Mouse (Mus musculus) v-Abl transformed pro-B cells (cell line): Measurements from ENCODE around the gene Apobec1.

Experiments
- in situ Hi-C, 2 experiments: fragments of 400-800 bp; cut with MboI; formaldehyde crosslinking; loops; one replicate each; pipeline ENCODE4 v1.15.1; 2025; ENCODE audit not compliant: unreplicated experiment in 2 of 2

The Apobec1 gene

DNA sequence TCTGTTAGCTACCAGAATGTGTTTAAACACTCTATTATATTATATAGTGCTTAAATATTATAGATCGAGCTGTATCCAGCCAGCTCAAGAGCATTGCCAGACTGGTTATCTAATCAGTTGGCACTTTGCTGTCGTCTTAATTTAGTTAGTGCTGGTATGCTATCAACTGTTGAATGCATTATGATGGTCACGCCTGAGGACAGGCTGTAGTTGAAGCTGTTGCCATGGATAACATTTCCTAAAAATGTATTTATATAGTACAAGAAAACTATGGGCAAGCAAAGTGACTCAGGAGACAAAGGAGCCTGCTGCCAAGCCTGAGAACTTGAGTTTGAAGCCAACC lies 30.7 kb downstream of the Apobec1 start:
- in situ Hi-C loops: no loop called here

DNA sequence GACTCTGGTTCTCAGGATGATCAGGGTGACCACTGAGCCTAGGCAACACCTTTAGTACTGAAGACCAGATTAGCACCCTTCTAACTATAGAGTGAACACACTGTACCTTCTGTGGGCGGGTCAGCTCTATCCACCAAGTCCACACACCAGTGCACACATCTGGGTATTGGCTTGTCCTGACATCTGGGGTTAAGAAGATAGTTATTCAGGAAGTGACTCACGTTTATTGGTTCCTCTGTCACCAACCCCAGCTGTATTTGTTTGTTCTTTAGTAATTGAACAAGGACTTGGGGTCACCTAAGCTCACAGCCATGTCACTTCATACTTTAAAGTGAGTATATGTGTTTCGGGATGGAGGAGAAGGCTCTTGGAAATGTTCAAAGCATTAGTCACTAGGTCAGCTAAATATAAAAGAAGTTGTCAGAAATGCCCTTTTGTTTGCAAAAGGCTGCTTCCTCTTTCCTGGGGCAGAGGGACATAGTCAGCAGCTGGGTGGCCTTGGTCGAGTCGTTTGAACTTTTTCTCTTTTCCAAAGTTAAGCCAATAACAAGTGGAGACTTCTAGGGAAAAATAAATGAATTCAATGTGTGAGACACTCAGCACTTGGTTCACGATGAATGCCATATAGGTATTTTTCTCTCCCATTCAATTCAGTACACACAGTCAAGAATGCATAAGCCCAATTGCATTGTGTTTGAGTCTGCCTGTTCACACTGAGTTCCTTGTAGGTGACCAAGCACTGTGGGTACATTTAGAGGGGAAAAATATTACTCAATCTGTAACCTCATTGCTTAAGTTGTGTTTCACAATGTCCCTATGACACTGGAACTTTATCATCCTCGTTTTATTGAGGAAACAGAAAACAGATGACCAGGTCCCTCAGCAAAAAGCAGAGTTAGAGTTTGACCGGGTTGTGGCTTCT lies 31.3 kb downstream of the Apobec1 start:
- in situ Hi-C loops: no loop called here

DNA sequence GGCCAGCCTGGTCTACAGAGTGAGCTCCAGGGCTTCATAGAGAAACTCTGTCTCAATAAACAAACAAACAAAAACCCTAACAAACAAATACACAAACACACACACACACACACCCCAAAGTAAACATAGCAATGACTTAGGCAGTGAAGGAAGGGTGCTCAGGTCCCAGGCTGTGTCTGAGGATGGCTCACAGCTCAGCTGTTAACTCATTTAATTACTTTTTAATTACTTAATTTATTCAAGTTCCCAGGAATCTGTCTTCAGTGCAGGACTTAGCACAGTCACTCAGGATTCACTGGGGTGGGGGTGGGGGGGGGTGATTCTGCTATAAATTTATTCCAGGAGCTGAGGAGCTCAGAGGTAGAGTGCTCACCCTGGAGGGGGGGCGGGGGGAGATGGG lies 32.5 kb downstream of the Apobec1 start:
- in situ Hi-C loops: loop anchor here (5.0 to 10.0 kb wide), 2 partner anchors 33 to 265 kb away; partner anchors contain the start of genes Apobec1 (in 2 of the 2) and M6pr (in 1 of the 2)

DNA sequence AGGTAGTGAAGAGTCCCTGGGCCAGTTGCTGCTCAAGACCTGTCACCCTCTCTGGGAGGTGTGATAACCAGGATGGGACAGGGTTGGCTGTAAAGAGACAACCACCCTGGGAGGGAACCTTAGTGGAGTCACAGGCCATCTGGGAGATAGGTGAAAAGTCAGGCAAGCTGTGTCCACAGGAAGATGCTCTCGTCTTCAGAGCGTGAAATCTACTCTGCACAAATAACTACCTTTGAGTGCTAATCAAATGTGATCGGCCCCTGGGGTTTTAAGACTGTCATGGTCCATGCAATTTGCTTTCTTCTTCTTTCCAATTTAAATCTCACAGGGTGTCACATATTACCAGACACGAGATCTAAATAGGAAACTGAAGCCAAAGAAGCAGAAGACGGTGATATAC lies 33.1 kb downstream of the Apobec1 start:
- in situ Hi-C loops: loop anchor here (5.0 to 10.0 kb wide), 2 partner anchors 33 to 264 kb away; partner anchors contain the start of genes Apobec1 (in 2 of the 2) and M6pr (in 1 of the 2)

DNA sequence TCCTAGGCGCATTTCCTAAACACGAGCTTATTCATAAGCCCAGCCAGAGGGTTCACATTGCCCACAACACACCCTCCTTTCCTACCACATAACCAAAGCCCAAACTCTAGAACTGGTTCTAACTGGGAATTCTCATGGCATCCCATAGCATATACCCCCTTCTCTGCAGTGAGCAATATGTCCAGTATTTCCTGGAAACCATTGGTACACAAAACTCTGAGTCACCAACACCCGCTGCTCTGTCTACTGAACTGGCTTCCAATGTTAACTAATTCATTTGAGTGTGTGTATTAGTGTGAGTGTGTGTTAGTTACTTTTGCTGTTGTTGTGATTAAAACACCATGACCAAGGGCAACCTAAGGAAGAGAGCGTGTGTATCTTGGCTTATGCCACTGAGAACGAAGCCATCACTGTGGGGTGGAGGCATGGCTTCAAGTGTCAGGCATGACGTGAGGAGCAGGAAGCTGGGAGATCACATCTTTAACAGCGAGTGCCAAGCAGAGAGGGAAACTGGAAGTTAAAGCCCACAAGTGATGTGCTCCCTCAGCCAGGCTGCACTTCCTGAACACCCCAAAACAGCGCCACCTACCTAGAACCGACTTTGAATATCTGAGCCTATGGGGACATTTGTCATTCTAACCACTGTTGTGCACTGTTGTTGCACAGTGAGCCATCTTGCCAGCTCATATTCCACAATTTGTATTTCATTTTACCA lies 37.0 kb downstream of the Apobec1 start:
- in situ Hi-C loops: loop anchor here (5.0 to 10.0 kb wide), 2 partner anchors 37 to 260 kb away; partner anchors contain the start of genes Apobec1 (in 2 of the 2) and M6pr (in 1 of the 2)

DNA sequence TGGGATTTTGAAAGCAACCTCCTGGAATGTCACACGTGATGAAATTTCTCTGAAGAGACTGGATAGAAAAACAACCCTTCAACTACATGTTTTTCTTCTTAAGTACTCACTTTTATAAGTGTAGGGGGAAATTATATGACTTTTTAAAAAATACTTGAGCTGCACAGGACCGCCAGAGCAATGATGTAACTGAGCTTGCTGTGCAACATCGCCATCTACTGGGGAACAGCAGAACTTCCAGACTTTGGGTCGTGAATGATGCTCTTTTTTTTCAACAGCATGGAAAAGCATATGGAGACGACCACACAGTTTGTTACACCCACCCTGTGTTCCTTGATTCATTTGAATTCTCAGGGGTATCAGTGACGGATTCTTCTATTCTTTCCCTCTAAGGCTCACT lies 39.8 kb downstream of the Apobec1 start:
- in situ Hi-C loops: loop anchor here (5.0 to 10.0 kb wide), 6 partner anchors 35 to 310 kb away; partner anchors contain the start of genes Rimklb (in 2 of the 2), M6pr (in 1 of the 2) and Necap1 (in 1 of the 2)

DNA sequence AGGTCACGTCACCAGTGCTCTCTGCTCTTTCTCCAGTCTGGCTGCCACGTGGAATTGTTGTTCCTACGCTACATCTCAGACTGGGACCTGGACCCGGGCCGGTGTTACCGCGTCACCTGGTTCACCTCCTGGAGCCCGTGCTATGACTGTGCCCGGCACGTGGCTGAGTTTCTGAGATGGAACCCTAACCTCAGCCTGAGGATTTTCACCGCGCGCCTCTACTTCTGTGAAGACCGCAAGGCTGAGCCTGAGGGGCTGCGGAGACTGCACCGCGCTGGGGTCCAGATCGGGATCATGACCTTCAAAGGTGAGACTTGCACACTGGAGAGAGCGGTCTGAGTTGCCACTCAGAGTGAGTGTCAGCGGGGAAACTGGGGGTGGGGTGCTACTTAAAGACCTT lies 41.2 kb downstream of the Apobec1 start:
- in situ Hi-C loops: loop anchor here (5.0 to 10.0 kb wide), 6 partner anchors 34 to 311 kb away; partner anchors contain the start of genes Rimklb (in 2 of the 2), M6pr (in 1 of the 2) and Necap1 (in 1 of the 2)

DNA sequence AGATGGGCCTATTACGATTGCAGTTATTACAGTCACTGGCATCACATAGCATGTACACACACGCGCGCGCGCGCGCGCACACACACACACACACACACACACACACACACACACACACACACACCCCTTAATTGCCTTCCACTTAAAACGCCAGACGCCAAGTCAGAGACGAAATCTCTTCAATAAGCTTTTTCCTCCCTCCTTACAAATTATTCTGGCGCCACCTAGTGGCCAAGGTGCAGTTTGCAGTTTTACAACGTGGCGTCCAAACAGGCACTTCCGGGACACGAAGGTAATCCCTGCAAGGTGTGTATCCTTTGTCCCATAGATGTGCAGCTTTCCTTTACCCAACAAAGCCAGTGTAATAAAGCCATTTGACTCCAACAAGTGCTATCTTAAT lies 41.8 kb downstream of the Apobec1 start:
- in situ Hi-C loops: loop anchor here (5.0 to 10.0 kb wide), 6 partner anchors 33 to 312 kb away; partner anchors contain the start of genes Rimklb (in 2 of the 2), M6pr (in 1 of the 2) and Necap1 (in 1 of the 2)

DNA sequence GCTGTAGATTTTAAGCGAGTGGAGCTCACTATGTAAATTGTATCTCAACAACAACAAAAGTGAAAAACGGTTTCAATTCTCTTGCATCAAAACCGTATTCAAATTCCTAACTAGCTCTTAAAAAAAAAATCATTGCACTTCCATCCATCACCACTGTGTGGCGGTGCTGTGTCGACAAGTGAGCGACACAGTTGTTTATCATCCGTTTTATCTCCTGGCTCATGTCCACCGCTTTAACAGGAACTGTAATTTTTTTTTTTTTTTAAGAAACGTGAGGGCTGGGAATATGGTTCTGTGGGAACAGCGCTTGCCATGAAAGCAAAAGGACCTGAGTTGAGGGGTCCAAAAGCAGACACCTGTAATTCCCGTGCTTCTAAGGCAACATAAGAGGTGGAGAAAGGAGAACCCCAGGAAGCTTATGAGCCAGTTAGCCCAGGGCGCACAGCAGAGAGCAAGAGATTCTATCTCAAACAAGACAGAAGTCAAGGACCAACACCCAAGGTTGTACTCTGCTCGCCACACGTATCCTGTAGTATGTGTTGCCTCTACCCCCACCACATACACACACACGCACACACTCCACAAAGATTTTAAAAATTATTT lies 45.2 kb downstream of the Apobec1 start:
- in situ Hi-C loops: no loop called here

DNA sequence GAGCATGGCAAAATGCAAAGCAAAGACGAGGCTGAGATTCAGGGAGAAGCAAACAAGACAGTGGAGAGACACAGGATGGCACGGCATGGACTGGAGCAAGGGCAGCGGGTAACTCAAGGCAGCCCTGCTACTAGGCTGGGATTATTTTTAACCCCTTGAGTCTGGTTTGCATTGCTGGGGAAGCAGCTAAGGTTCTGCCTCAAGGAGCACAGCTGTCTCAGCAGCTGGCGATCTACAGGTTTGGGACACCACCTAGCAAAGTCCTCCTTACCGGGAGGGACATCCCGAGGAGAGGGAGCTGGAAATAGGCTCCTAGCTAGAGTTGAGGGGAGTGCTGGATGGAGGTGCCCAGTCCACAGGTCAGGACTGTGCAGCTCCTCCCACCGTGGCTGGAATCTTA lies 47.0 kb downstream of the Apobec1 start:
- in situ Hi-C loops: no loop called here

DNA sequence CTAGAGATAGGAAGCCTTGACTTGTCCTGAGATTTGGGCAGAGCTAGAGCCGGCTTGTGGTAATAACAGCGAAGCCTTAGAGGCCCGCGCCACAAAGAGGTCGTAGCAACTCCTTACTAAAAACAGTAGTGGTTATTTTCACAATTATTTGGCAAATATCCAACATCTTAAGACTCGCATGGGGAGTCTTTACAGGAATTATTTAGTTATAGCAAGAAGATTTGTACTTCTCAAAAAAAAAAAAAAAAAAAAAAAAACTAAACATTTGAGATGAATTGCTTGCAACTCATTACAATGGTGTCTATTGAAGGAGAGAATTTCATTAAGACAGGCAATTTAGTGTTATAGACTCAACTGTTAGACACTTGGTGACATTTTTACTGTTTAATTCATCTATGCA lies 48.1 kb downstream of the Apobec1 start:
- in situ Hi-C loops: no loop called here

DNA sequence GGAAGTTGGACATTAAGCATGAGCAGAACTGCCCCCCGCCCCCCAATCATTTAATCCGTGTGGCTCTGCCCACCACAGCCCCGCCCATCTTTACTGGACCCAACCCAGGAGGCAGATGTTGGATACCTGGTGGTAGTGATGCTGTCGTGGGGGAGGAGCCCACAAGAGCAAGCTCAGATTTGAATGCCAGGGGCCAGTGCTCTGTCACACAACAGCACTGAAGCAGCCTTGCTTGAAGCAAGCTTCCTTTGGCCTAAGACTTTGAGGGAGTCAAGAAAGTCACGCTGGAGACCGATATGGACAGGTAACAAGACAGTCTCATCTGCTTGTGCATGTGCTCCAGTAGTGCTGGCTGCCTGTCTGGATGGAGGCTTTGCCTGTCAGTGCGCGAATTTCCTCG lies 48.6 kb downstream of the Apobec1 start, which contains the start of gene Aicda:
TSS of gene Aicda (plus strand) at position 196 of the 400 bp plus-strand sequence.
- in situ Hi-C loops: no loop called here

DNA sequence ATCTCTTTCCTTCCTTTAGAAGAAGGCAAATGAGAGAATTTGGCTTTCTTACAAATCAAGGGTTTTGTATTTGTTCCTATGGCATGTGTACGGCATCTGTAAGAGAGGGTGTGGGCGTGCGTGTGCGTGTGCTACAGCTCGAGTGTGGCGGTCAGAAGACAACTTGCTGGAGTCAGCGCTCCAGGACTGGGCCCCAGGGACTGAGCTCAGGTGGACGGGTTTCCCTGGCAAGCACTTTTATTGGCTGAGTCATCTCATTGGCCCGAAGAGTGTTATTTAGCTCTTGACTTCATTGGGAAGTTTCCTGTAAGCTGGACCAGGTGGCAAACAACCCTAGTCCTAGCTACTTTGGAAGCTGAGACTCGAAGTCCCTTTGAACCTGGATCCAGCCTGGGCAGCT lies 56.3 kb downstream of the Apobec1 start:
- in situ Hi-C loops: loop anchor here (25.0 kb wide), 2 partner anchors 1309 to 1416 kb away; partner anchors contain the start of gene Usp18 (in 1 of the 2)

DNA sequence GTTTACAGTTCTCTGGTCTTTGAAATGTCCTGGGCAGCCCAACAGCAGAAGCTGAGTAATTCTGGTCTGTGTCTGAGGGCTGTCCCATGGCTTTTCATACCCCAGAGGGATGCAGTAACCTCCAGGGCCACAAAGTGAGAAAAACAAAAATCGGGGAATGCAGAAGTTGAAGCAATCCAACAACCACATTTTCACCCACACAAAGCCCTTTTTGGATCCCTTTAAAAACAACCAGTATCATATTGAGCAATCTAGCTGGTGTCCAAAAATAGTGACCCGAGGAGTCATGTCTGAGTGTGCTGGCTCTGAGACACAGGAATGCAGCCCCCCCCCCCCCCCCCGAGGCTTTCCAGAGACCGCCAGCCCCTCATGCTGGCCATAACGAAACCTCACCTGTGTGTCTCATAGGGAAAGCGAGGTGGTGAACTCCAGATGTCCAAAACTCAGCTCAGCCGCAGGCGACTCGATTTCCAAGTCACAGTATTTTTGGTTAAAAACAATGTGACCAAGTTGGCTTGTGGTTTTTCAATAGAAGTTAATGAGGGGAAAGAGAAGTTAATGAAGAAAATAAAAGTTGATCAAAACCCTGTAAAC lies 56.9 kb downstream of the Apobec1 start:
- in situ Hi-C loops: loop anchor here (25.0 kb wide), 2 partner anchors 1308 to 1417 kb away; partner anchors contain the start of gene Usp18 (in 1 of the 2)

DNA sequence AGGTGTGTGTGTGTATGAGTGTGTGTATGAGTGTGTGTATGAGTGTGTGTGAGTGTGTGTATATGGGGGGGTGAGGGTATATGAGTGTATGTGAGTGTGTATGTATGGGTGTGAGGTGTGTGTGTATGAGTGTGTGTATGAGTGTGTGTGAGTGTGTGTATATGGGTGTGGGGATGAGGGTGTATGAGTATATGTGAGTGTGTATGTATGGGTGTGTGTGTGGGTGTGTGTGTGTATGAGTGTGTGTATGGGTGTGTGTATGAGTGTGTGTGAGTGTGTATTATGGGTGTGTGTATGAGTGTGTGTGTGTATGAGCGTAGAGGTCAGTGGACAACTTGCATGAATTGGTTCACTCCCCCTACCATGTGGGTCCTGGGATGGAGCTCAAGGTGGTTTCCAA lies 57.6 kb downstream of the Apobec1 start:
- in situ Hi-C loops: loop anchor here (25.0 kb wide), 2 partner anchors 1307 to 1418 kb away; partner anchors contain the start of gene Usp18 (in 1 of the 2)

DNA sequence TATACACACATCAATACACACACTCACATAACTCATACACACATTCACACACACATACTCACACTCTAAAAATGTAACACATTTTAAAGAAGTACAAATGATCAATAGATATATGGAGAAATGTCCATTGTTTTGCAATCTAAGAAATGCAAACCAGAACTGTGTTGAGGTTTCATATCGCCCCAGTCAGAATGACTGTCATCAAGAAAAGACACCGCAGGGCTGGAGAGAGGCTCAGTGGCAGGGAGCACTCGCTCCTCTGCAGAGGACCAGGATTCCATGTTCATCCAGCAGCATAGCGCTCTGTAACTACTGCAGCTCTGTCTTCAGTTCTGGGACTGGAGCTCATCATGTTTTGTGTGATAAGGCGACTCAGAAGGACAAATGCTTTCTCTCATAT lies 58.7 kb downstream of the Apobec1 start:
- in situ Hi-C loops: loop anchor here (25.0 kb wide), 2 partner anchors 1306 to 1419 kb away; partner anchors contain the start of gene Usp18 (in 1 of the 2)

DNA sequence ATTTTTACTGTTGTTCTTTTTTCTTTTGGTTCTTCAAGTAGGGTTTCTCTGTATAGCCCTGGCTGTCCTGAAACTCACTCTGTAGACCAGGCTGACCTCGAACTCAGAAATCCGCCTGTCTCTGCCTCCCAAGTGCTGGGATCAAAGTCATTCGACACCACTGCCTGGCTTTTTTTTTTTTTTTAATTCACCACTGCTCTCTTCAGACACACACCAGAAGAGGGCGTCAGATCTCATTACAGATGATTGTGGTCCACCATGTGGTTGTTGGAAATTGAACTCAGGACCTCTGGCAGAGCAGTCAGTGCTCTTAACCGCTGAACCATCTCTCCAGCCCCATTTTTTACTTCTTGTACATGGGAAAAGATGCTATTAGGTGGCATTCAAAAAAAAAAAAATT lies 59.8 kb downstream of the Apobec1 start:
- in situ Hi-C loops: loop anchor here (25.0 kb wide), 2 partner anchors 1305 to 1420 kb away; partner anchors contain the start of gene Usp18 (in 1 of the 2)

DNA sequence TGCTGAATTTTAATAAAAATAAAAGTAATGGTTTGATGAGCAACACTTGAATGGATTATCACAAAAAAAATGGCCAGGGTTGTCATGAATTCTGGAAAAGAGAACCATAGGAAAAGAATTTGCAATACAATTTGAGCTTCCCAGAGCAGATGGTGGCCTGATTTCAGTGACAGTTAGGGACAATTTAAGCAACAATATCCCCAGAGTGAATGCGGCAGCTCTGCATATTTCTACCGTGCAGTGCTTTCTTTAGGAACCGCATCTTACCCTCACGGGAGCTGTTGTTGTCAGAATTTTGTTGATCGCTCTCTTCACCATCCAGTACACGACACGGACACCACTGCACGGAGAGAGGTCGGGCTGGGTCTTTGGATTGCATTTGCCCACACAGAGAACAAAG lies 62.7 kb downstream of the Apobec1 start:
- in situ Hi-C loops: loop anchor here (25.0 kb wide), 2 partner anchors 1302 to 1423 kb away; partner anchors contain the start of gene Usp18 (in 1 of the 2)

DNA sequence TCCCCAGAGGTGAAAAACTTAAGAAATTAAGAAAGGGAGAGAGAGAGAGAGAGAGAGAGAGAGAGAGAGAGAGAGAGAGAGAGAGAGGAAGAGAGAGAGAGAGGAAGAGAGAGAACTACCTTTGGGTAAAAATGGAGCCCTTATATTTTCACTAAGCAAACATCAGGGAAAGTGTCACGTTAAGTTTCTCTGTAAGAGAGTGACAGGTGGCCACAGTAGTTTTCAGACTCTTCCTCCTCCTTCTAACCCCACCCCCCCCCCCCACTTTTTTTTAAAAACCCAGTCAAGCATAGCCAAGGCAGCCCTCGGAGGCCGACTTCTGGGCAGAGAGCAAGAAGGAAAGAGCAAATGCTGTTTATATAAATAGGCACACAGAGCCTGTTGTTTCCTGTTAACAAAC lies 68.2 kb downstream of the Apobec1 start:
- in situ Hi-C loops: loop anchor here (5.0 to 25.0 kb wide), 3 partner anchors 68 to 1428 kb away; partner anchors contain the start of genes Apobec1 (in 1 of the 2) and Usp18 (in 1 of the 2)
